Mouse (Mus musculus): Measurements from ENCODE around the gene Dnajc12.

DNA sequence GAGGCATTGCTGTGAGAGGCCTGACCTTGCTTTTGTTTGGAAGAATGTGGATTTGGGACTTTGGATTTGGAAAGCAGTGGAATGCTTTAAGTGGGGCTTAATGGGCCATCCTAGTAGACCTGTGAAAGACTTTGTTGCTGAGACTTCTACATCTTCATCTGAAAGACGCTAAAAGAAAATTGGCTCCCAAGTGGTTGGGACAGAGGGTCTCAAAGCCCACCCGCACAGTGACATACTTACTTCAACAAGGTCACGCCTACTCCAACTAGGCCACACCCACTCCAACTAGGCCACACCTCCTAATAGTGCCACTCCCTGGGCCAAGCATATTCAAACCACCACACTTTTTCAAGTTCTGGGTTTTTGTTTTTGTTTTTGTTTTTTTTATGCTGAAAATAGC, 37.5 kb upstream of the Dnajc12 start:
- no peak for TF ChIP-seq CTCF (IDR thresholded peaks at IDR 0.05; ENCODE audit: control insufficient read depth, insufficient read depth, low read length)
- TF ChIP-seq POLR2A (IDR thresholded peaks at IDR 0.05; ENCODE audit: borderline replicate concordance, control insufficient read depth, low read depth, low read length), result no peak
